Mouse (Mus musculus) lung, embryonic 16.5 days (tissue): ENCODE data around the gene Plppr1. TPM values are rescaled to one million over a fixed set of nuclear protein-coding genes. Genes with fewer than 3 reads are reported as not detected.

Source experiments
- ATAC-seq: fragments of 200-750 bp; cut with Nextera tagmentation; 2 replicates; pipeline ENCODE4 v1.8.0; 2017; ENCODE audit warnings: low read depth, mild to moderate bottlenecking, moderate library complexity
- H3K27ac ChIP-seq: fragments of 300-500 bp; sonication (generic); 2 replicates; pipeline ENCODE4 v1.5.1; 2014; ENCODE audit warnings: mild to moderate bottlenecking, control low read depth, low read length
- H3K27me3 ChIP-seq: fragments of 300-500 bp; sonication (generic); 2 replicates; pipeline ENCODE4 v1.6.1; 2014; ENCODE audit warnings: low read depth, low read length, mixed read lengths; ENCODE audit not compliant: control insufficient read depth, insufficient read depth
- H3K36me3 ChIP-seq: fragments of 300-500 bp; sonication (generic); 2 replicates; pipeline ENCODE4 v1.6.1; 2014; ENCODE audit warnings: low read length; ENCODE audit not compliant: control insufficient read depth, insufficient read depth
- H3K4me1 ChIP-seq: fragments of 300-500 bp; sonication (generic); replicated peaks from 2 replicates; pipeline ENCODE4 v1.6.1; 2014; ENCODE audit warnings: low read length, mixed read lengths; ENCODE audit not compliant: control insufficient read depth, insufficient read depth
- H3K4me2 ChIP-seq: fragments of 300-500 bp; sonication (generic); 2 replicates; pipeline ENCODE4 v1.6.1; 2014; ENCODE audit warnings: low read depth, low read length, control low read depth
- H3K4me3 ChIP-seq: fragments of 300-500 bp; sonication (generic); 2 replicates; pipeline ENCODE4 v1.5.1; 2014; ENCODE audit warnings: mild to moderate bottlenecking, low read length, control low read depth
- H3K9ac ChIP-seq: fragments of 300-500 bp; sonication (generic); 2 replicates; pipeline ENCODE4 v1.6.1; 2014; ENCODE audit warnings: low read length, control low read depth
- H3K9me3 ChIP-seq: fragments of 300-500 bp; sonication (generic); 2 replicates; pipeline ENCODE4 v1.6.1; 2016; ENCODE audit warnings: low read length; ENCODE audit not compliant: control insufficient read depth
- WGBS: fragments of 180-500 bp; shearing (Covaris S2); extraction: QIAGEN DNeasy Blood & Tissue Kit; methylation state at CpG from one replicate; pipeline ENCODE4 v1.1.7; 2014; 5-methylcytosine and 5-hydroxymethylcytosine counted together
- polyA plus RNA-seq: library from polyadenylated mRNA; unstranded; fragments of >200 nt; fragmentation: Nextera tagmentation; extraction: Ambion mirVana; gene quantifications from 2 replicates; pipeline ENCODE4 v1.2.1, GENCODE M21; 2015

Plppr1 gene
- 0.98 and 0.99 TPM in 2 replicates for polyA plus RNA-seq

- Histone ChIP-seq H3K4me1 (peaks cover 9% of the 10 kb centered on the region; the same call in 1 of the 2 replicates), H3K9me3 (no peaks in the 10 kb centered on the region), H3K36me3 (no peaks in the 10 kb centered on the region), H3K27ac (no peak within 1 kb of the TSS), H3K9ac (peak within 1 kb of the TSS; percentile 59), H3K27me3 (peaks cover 24% of the 10 kb centered on the region), H3K4me2 (peak within 1 kb of the TSS; percentile 76), H3K4me3 (peak within 1 kb of the TSS; percentile 63)
- ATAC-seq = peak; percentile 83
- WGBS = under 1% methylated on average over 16 of the region's 21 CpGs
Observed at GRCm38 (mm10) chr4:49059021-49059401, at the start of gene Plppr1. TSS of gene Plppr1 (plus strand) at chr4:49059273.

DNA sequence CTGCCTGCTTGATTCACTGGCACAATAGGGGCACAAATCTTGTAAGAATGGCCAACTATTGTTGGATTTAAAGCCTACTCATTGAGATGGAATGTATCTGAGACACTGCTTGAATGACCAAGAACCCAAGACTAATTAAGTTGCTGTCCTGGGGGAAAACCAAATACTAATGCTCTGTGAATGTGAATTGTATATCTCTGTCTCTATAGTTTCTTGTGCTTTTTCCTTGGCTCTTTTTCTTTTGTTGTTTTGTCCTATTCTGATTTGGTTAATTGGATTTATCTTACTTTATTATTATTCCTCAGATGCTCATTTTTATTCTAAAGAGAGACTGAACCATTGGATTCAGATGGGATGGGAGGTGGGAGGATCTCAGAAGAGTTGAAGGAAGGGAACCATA lies 42.4 kb upstream of the Plppr1 start:
- Histone ChIP-seq H3K9ac (no peak overlapping the region), H3K4me2 (no peak overlapping the region)

GRCm38 (mm10) chr4:49023221-49023620 lies 35.9 kb upstream of the Plppr1 start:
- Histone ChIP-seq H3K4me2 (no peak overlapping the region), H3K27ac (no peak overlapping the region), H3K4me3 (no peak overlapping the region), H3K9ac (no peak overlapping the region), H3K36me3 (no peaks in the 10 kb centered on the region), H3K4me1 (no peaks in the 10 kb centered on the region), H3K27me3 (no peaks in the 10 kb centered on the region), H3K9me3 (no peaks in the 10 kb centered on the region)
- ATAC-seq = no peak
- WGBS = 78% methylated on average over 1 of the region's 1 CpGs

More for the DNA sequence above, 42.4 kb upstream of the Plppr1 start:
- Histone ChIP-seq H3K27ac (no peak overlapping the region), H3K36me3 (no peaks in the 10 kb centered on the region), H3K4me3 (no peak overlapping the region), H3K4me1 (no peaks in the 10 kb centered on the region), H3K27me3 (no peaks in the 10 kb centered on the region), H3K9me3 (no peaks in the 10 kb centered on the region)
- no peak for ATAC-seq

DNA sequence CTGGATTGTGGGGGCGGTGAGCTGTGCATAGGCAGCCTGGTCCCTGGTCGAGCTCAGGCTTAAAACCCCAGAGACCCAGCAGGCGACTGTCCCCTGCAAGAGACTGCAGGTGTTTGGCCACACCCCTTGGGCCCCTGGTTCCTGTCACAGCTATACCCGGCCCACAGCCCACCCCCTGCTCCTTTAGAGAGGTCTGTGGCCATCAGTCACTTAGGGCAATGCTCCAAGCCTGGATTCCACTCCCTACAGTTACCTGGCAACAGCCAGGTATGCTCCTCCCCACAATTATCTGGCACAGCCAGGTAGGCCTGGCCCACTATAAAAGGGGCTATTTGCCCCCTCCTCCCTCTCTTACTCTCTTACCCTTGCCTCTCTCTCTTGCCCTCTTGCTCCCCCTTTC lies 20.8 kb upstream of the Plppr1 start:
- 50% methylated on average over 4 of the region's 4 CpGs for WGBS
- Histone ChIP-seq H3K4me2 (no peak overlapping the region), H3K36me3 (no peaks in the 10 kb centered on the region), H3K4me1 (no peaks in the 10 kb centered on the region), H3K4me3 (no peak overlapping the region), H3K9ac (no peak overlapping the region), H3K27me3 (no peaks in the 10 kb centered on the region), H3K27ac (no peak overlapping the region), H3K9me3 (no peaks in the 10 kb centered on the region)
- ATAC-seq = no peak

DNA sequence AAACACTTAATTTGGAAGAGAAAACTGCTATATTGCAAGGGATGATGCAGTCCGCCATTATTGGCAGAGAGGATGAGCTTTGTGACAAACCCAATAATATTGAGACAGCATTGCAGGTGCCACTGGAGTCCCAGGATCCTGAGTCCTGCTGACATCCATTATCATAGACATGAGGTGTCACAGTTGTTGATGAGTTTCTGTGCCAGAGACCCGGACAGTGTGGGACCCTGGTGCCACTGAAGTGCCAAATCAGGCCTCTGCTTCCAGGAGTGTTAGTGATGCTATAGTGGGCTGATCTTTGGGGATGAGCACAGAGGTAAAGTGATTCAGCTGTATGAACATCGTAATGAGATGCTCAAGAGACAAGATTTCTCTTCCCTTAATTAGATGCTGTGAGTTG lies 19.2 kb upstream of the Plppr1 start:
- WGBS = 71% methylated on average over 3 of the region's 3 CpGs
- no peak overlapping the region for H3K4me3 ChIP-seq
- H3K9me3 ChIP-seq = no peaks in the 10 kb centered on the region
- H3K36me3 ChIP-seq = no peaks in the 10 kb centered on the region
- H3K9ac ChIP-seq = no peak overlapping the region
- ATAC-seq = no peak
- H3K4me1 ChIP-seq = no peaks in the 10 kb centered on the region
- H3K4me2 ChIP-seq = no peak overlapping the region
- no peak overlapping the region for H3K27ac ChIP-seq
- no peaks in the 10 kb centered on the region for H3K27me3 ChIP-seq

DNA sequence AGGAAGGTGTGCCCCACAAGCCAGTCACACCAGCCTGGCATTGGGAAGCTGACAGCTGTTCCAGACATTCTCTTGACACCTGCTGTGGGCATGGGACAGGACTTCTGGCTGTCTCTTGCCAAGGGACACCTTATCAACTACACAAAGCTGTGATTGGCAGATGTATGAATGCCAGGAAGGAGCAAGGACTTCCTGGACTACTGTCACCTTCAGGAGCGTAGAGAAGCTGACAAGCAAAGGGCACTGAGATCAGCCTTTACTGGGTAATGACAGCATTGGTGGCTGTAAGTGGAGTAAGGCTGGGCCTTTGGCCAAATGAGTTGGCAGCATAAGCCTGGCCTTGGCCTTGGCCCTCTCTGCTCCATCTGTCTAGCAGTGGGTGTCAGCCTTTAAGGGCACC lies 17.4 kb upstream of the Plppr1 start:
- Histone ChIP-seq H3K9ac (no peak overlapping the region), H3K4me1 (no peaks in the 10 kb centered on the region), H3K9me3 (no peaks in the 10 kb centered on the region), H3K27me3 (no peaks in the 10 kb centered on the region), H3K4me2 (no peak overlapping the region), H3K27ac (no peak overlapping the region), H3K4me3 (no peak overlapping the region), H3K36me3 (no peaks in the 10 kb centered on the region)
- 50% methylated on average over 1 of the region's 1 CpGs for whole genome bisulfite sequencing
- no peak for ATAC-seq

GRCm38 (mm10) chr4:49050628-49051027 lies 8.4 kb upstream of the Plppr1 start:
- no peak for ATAC-seq
- WGBS = 89% methylated on average over 1 of the region's 1 CpGs

GRCm38 (mm10) chr4:49057916-49058315 lies 1.2 kb upstream of the Plppr1 start:
- no peaks in the 10 kb centered on the region for H3K9me3 ChIP-seq
- no peak for ATAC-seq
- H3K4me3 ChIP-seq = no peak overlapping the region
- WGBS = 20% methylated on average over 2 of the region's 2 CpGs
- peak overlapping the region; percentile 76; the same call in 1 of the 2 replicates for H3K4me2 ChIP-seq
- peaks cover 9% of the 10 kb centered on the region; the same call in 1 of the 2 replicates for H3K4me1 ChIP-seq
- peaks cover 24% of the 10 kb centered on the region for H3K27me3 ChIP-seq
- H3K36me3 ChIP-seq = no peaks in the 10 kb centered on the region
- no peak overlapping the region for H3K27ac ChIP-seq
- H3K9ac ChIP-seq = no peak overlapping the region

More at GRCm38 (mm10) chr4:49050628-49051027, 8.4 kb upstream of the Plppr1 start:
- Histone ChIP-seq H3K4me2 (no peak overlapping the region), H3K27me3 (no peaks in the 10 kb centered on the region), H3K36me3 (no peaks in the 10 kb centered on the region), H3K9me3 (no peaks in the 10 kb centered on the region), H3K9ac (no peak overlapping the region), H3K27ac (no peak overlapping the region), H3K4me1 (no peaks in the 10 kb centered on the region), H3K4me3 (no peak overlapping the region)

DNA sequence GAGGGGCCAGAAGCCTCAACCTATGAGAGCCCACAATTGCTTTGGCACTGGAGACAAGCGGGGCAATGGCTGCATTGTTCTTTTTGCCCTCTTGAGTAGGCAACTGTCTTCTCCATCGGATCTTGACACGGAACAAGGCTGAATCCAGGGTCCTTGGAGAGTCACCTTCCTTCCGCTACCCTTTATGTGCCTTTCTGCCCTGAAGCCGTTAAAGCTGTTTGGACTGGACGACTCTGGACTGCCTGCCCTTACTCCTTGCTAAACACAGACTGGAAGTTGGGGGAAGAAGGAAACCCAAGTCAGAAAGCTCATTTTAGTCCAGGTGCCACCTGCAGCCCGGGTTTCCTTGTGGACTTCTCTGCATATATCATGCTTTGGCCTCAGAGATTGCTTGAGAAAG lies 516 bp upstream of the Plppr1 start:
- Histone ChIP-seq H3K9me3 (no peaks in the 10 kb centered on the region), H3K27ac (no peak overlapping the region), H3K9ac (peak overlapping the region; percentile 59), H3K4me2 (peak overlapping the region; percentile 76), H3K27me3 (peaks cover 24% of the 10 kb centered on the region), H3K4me3 (peak overlapping the region; percentile 63), H3K36me3 (no peaks in the 10 kb centered on the region), H3K4me1 (peaks cover 9% of the 10 kb centered on the region; the same call in 1 of the 2 replicates)
- WGBS = 7% methylated on average over 7 of the region's 7 CpGs
- peak; percentile 44; the same call in 1 of the 2 replicates for ATAC-seq
